Mouse (Mus musculus): ENCODE data around the gene Wdtc1.

The Wdtc1 gene

GRCm38 (mm10) chr4:133281513-133281912 is 71.8 kb downstream of the Wdtc1 start:
- DNase-seq (ENCODE audit: low read depth) = no peak

- DNase-seq (ENCODE audit: low read depth) = no peak
Observed at GRCm38 (mm10) chr4:133278482-133278881, 74.8 kb downstream of the Wdtc1 start.

DNA sequence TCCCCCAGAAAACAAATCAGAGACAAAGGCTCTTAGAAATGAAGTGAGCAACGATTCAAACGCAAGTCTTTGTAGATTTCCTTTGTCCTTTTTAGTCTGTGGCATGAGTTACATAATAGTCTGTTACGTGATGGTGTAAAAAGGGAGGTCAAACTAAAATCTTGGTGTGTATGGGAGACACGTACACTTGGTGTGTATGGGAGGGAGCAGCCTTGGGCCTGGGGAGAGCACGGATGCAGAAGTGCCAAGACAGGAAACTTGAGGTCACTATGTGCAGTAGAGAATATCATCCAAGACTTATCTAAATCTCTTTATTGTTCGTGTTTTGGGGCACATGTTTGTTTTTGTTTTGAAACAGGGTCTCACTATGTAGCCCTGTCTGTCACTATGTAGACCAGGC is 75.2 kb downstream of the Wdtc1 start:
- no peak for DNase-seq (ENCODE audit: low read depth)

GRCm38 (mm10) chr4:133277104-133278026 is 75.9 kb downstream of the Wdtc1 start, which contains the start of gene Tmem222:
TSS of gene Tmem222 (minus strand) at chr4:133277792.
- DNase-seq (ENCODE audit: low read depth) = peak; percentile 94

DNA sequence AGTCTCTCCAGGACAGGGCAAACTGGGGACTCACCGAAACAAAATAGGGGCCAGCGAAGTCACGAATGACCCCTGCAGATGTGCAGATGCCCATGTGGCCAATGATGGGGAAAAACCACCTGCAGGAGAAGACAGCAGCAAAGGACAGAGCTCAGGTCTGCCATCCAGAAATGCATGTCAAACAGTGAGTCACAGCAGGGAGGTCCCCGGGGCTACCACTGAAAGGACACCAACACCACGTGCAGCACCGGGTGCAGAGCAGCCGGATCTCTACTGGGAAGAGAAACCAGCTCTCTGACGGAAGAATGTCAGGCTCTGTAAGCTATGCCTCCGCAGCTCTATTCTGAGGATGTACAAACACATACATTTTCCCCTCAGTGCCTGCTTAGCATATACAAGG is 82.4 kb downstream of the Wdtc1 start:
- DNase-seq (ENCODE audit: low read depth) = no peak

- no peak for DNase-seq (ENCODE audit: low read depth)
Observed at GRCm38 (mm10) chr4:133269596-133269995, 83.7 kb downstream of the Wdtc1 start.

- DNase-seq (ENCODE audit: low read depth) = no peak
Observed at GRCm38 (mm10) chr4:133268931-133269330, 84.3 kb downstream of the Wdtc1 start.

DNA sequence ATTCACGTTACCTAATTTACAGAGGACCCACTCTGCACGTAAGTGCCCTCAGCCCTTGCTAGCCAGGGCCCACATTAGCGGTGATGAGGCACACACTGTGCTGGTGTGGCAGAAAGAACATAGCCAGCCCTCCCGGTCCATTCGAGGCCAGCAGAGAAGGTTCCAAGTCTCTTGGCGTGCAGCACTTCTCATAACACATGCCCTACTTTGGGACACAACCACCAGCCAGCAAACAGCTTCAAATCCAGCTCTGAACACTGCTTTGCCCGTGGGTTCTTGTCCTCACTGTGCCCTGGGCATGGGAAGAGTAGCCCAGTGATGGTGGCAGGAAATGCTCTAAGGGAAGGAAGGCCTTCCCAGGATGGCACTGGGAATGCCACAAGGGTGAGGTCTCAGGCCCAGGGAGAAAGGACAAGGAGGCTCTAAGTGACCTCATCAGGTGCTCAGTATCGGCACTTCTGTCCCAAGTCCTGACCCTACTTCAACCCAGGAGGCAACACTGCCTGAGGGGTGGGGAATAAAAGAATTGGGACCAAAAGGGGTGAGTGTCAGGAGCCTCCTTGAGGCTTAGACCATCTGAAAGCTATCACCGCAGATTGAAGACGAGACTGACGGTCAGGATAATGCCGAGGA is 86.9 kb downstream of the Wdtc1 start:
- no peak for DNase-seq (ENCODE audit: low read depth)

GRCm38 (mm10) chr4:133265759-133266158 is 87.5 kb downstream of the Wdtc1 start:
- DNase-seq (ENCODE audit: low read depth) = no peak

- no peak for DNase-seq (ENCODE audit: low read depth)
Observed at GRCm38 (mm10) chr4:133265297-133265696, 88.0 kb downstream of the Wdtc1 start.

GRCm38 (mm10) chr4:133264559-133264958 is 88.7 kb downstream of the Wdtc1 start:
- DNase-seq (ENCODE audit: low read depth) = no peak

GRCm38 (mm10) chr4:133263756-133264155 is 89.5 kb downstream of the Wdtc1 start:
- no peak for DNase-seq (ENCODE audit: low read depth)

GRCm38 (mm10) chr4:133262882-133263281 is 90.4 kb downstream of the Wdtc1 start, which contains the start of gene Sytl1:
TSS of gene Sytl1 (minus strand) at chr4:133263113.
- no peak for DNase-seq (ENCODE audit: low read depth)

GRCm38 (mm10) chr4:133262375-133262765 is 90.9 kb downstream of the Wdtc1 start:
- DNase-seq (ENCODE audit: low read depth) = no peak

- no peak for DNase-seq (ENCODE audit: low read depth)
Observed at GRCm38 (mm10) chr4:133261641-133262374, 91.5 kb downstream of the Wdtc1 start.

DNA sequence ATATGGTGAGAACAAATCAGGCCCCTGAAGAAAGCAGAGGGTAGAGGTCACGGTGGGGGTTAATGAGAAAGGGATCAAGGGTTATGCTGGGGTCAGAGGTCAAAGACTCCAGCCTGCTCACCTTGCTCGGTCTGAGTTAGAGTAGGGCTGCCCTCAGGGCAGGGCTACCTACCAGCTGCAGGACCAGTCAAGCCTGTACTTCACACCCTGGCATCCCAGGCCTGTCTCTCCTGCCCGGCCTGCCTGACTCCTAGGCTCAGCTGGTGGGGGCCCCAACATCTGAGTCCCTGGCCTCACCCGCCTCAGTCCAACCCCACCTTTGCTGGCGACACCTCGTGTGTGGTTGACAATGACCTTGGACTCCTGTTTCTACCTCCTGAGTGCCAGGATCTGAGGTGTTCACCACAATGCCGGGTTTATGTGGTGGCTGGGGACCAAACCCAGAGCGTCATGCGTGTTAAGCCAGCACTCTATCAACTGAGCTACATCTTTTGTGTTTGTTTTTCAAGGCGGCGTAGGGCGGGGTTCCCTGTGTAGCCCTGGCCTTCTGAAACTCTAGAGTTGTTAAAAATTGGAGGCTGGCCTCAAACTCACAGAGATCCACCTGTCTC is 95.4 kb downstream of the Wdtc1 start:
- no peak for DNase-seq (ENCODE audit: low read depth)

DNA sequence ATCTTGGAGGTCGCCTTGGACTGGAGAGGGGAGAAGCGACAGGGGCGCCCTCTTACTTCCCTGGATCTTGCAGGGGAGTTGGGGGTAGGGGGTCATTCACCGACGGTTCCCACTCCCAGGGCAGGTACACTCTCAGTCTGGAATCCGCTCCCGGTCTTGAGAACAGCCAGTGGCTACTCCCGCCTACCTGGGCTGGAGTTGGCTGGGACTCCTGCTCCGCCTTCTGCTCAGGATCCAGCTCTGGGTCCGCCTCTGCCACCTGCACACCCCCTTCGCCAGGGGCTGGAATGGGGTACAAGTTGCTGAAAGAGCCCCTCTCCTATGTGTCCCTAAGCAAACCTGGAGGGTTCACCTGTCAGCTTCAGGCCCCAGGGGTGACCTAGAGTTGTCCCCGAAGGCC is 96.1 kb downstream of the Wdtc1 start:
- no peak for DNase-seq (ENCODE audit: low read depth)

DNA sequence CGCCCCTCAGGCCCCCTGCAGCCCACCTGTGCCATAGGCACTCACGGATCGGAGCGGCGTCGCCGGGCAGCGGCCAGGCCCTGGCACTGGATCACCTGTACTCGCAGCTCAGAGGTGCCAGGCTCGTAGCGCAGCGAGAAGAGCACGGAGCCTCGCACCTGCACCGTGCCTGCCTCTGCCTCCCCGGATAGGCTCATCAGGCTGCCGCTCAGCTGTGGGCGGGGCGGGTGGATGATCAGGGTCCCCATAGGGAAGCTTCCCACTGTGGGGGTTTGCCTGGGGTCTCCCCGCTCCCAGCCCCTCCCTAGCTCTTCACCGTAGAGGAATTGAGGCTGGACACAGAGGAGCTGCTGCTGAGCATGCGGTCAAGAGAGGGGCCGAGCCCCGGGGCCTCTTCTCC is 96.5 kb downstream of the Wdtc1 start:
- DNase-seq (ENCODE audit: low read depth) = no peak

- no peak for DNase-seq (ENCODE audit: low read depth)
Observed at GRCm38 (mm10) chr4:133255392-133255791, 97.9 kb downstream of the Wdtc1 start.

DNA sequence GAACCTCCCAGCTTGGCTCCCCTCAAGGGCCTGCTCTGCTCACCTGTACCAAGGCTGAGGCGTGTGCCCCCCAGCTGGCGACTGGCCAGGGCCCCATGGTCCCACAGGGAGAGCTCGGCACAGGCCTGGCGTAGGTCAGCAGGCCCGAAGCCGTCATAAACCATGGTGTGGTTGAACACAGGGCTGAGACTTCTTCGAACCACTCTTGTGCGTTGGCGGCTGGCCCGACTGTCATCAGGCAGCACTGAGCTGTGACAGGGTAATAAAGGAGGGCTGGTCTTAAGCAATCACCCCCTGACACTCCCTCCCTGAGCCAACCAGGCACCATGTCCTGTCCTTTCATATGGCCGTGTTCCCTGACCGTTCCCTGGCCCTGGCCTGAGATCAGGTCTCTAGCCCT is 99.9 kb downstream of the Wdtc1 start:
- DNase-seq (ENCODE audit: low read depth) = no peak

DNA sequence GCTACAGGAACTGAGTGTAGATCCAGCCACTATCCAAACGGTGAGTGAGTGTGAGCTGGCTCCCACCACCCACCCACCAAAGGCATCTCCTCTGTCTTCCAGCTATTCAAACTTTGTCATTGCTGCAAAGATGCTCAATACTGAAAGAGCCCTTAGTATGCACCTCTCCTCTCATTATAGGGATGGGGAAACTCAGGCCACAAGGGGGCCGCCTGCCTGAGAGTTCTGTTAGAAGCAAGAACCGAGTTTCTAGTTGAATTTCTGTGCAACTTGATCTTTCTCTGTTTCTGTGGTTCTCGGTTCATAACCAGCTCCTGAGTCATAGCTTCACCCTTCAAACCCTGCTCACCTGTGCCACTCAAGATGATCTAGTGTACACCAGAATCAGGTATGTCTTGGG is 101.2 kb downstream of the Wdtc1 start:
- DNase-seq (ENCODE audit: low read depth) = no peak

GRCm38 (mm10) chr4:133251214-133251613 is 102.1 kb downstream of the Wdtc1 start:
- no peak for DNase-seq (ENCODE audit: low read depth)

Data from c-Kit-positive CD71-positive TER-119-negative erythroid progenitor cells, embryonic 14.5 days (primary cell).